Mouse (Mus musculus): ENCODE data around the gene Wfdc5.

Gene Wfdc5

GRCm38 (mm10) chr2:164126533-164126955 is 56.0 kb downstream of the Wfdc5 start:
- DNase-seq: peak; percentile 20
